10 mouse cellular contexts compared by ENCODE assay signal in the genomic region with DNA sequence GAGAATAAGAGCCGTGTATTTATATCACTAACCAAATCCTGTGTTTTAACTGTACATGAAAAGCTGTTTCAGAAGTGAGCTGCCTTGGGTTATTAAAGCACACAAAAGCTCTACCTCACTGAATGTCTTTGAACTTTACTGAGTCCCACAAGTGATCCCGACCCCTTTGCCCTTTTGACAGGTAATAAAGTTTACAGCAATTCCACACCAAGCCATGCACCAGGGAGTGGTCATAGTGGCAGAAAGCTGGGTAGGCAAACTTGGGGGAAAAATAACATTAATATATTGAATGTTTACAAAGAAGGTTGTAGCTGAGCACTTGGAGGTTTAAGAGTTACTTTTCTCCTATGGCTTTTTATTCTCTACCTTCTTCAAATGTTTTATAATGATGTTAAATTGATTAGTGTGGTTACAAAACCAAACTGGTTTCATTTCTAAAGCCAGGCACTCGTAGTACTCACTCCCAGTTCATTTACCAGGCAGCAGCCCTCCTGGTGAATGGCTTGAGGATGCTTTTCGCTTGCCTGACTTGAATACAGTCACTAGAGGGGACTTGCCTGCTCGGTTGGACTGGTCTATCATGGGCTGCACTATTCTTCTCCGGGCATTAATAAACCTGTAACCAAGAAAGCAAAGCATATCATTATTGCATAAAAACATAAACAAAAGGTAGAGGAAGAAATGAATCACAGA.
DNase-seq lines count a peak whose midpoint lies in the region; ATAC-seq lines count a peak whose summit lies in the region.
"Had no signal": no experiment of that assay in that cellular context is flagged by ENCODE, and none has a peak within 500 bp of the region (broad histone marks: within the 10 kb centered on the region; RNA-seq: fewer than 3 reads in every experiment).

No protein-coding gene starts in this region.

- peak; percentile 37 for ATAC-seq in kidney, embryonic 16.5 days (ENCODE audit: low FRiP score, low TSS enrichment)
- ATAC-seq in embryonic facial prominence, embryonic 11.5 days (replicated peaks; ENCODE audit: insufficient number of reproducible peaks, low FRiP score, low TSS enrichment, low read depth): no peak
- ATAC-seq in intestine, embryonic 14.5 days (replicated peaks; ENCODE audit: low FRiP score, low TSS enrichment, low read depth): peak; percentile 36; the same call in 1 of the 2 replicates
- peak; percentile 5; the same call in 1 of the 2 replicates for ATAC-seq in neural tube, embryonic 12.5 days (ENCODE audit: low FRiP score, low read depth)

- H3K4me2 ChIP-seq in kidney, embryonic 16.5 days (replicated peaks; ENCODE audit: low read depth, low read length): peak overlapping the region; percentile 16
- peak overlapping the region; percentile 10; the same call in 1 of the 2 replicates for H3K4me2 ChIP-seq in embryonic facial prominence, embryonic 11.5 days (ENCODE audit: low read depth, low read length)
- H3K4me2 ChIP-seq in intestine, embryonic 14.5 days (ENCODE audit: low read length): peak overlapping the region; percentile 38
- peak overlapping the region; percentile 45 for H3K4me2 ChIP-seq in neural tube, embryonic 12.5 days (replicated peaks)
- H3K4me2 ChIP-seq: embryonic facial prominence, embryonic 12.5 days; limb, embryonic 15.5 days had no signal

- no peak overlapping the region for H3K4me3 ChIP-seq in kidney, embryonic 16.5 days (ENCODE audit: low read length)
- H3K4me3 ChIP-seq in embryonic facial prominence, embryonic 11.5 days (ENCODE audit: low read depth, low read length): no peak overlapping the region
- H3K4me3 ChIP-seq in intestine, embryonic 14.5 days (ENCODE audit: low read depth, low read length): no peak overlapping the region
- no peak overlapping the region for H3K4me3 ChIP-seq in neural tube, embryonic 12.5 days
- H3K4me3 ChIP-seq: embryonic facial prominence, embryonic 12.5 days; limb, embryonic 15.5 days had no signal

- no peaks in the 10 kb centered on the region for H3K9me3 ChIP-seq in kidney, embryonic 16.5 days (ENCODE audit: low read length)
- H3K9me3 ChIP-seq in embryonic facial prominence, embryonic 11.5 days (replicated peaks; ENCODE audit: control insufficient read depth, low read length): no peaks in the 10 kb centered on the region
- H3K9me3 ChIP-seq in intestine, embryonic 14.5 days (ENCODE audit: control insufficient read depth, low read length): no peaks in the 10 kb centered on the region
- H3K9me3 ChIP-seq in neural tube, embryonic 12.5 days: no peaks in the 10 kb centered on the region
- H3K9me3 ChIP-seq: embryonic facial prominence, embryonic 12.5 days; limb, embryonic 15.5 days had no signal

- no peak for DNase-seq in kidney, postnatal 10 days
- DNase-seq in embryonic facial prominence, embryonic 11.5 days (ENCODE audit: low spot score): no peak
- peak; percentile 53 for DNase-seq in intestine, embryonic 14.5 days (ENCODE audit: low spot score)
- no peak for DNase-seq in adipocyte (ENCODE audit: low spot score)
- no peak for DNase-seq in layer of hippocampus, adult 8-10 months (ENCODE audit: low spot score in 2 of 2)
- DNase-seq: thymus, adult 2 months had no signal

- no peak overlapping the region for H3K9ac ChIP-seq in kidney, embryonic 16.5 days (replicated peaks; ENCODE audit: low read length)
- H3K9ac ChIP-seq in embryonic facial prominence, embryonic 11.5 days (replicated peaks; ENCODE audit: low read length): no peak overlapping the region
- H3K9ac ChIP-seq in intestine, embryonic 14.5 days (ENCODE audit: low read length): no peak overlapping the region
- no peak overlapping the region for H3K9ac ChIP-seq in neural tube, embryonic 12.5 days
- H3K9ac ChIP-seq: embryonic facial prominence, embryonic 12.5 days; limb, embryonic 15.5 days had no signal

- H3K27ac ChIP-seq in kidney, embryonic 16.5 days (ENCODE audit: low read length): peak overlapping the region; percentile 58
- H3K27ac ChIP-seq in embryonic facial prominence, embryonic 11.5 days (replicated peaks; ENCODE audit: low read depth, low read length): no peak overlapping the region
- peak overlapping the region; percentile 39 for H3K27ac ChIP-seq in intestine, embryonic 14.5 days (ENCODE audit: low read depth)
- H3K27ac ChIP-seq in neural tube, embryonic 12.5 days: peak overlapping the region; percentile 57
- H3K27ac ChIP-seq: embryonic facial prominence, embryonic 12.5 days; limb, embryonic 15.5 days had no signal

- WGBS in kidney, embryonic 16.5 days: 16% methylated on average over 6 of the region's 6 CpGs
- WGBS in embryonic facial prominence, embryonic 11.5 days: 39% methylated on average over 6 of the region's 6 CpGs
- WGBS in intestine, embryonic 14.5 days: 10% methylated on average over 6 of the region's 6 CpGs
- 4% methylated on average over 6 of the region's 6 CpGs for WGBS in neural tube, embryonic 12.5 days

- H3K36me3 ChIP-seq in kidney, embryonic 16.5 days (ENCODE audit: insufficient read depth, low read length): no peaks in the 10 kb centered on the region
- H3K36me3 ChIP-seq in embryonic facial prominence, embryonic 11.5 days (replicated peaks; ENCODE audit: control insufficient read depth, insufficient read depth, low read depth, low read length): no peaks in the 10 kb centered on the region
- H3K36me3 ChIP-seq in intestine, embryonic 14.5 days (ENCODE audit: control insufficient read depth, insufficient read depth, low read length): peaks cover 45% of the 10 kb centered on the region
- no peaks in the 10 kb centered on the region for H3K36me3 ChIP-seq in neural tube, embryonic 12.5 days
- H3K36me3 ChIP-seq: embryonic facial prominence, embryonic 12.5 days; limb, embryonic 15.5 days had no signal

- no peaks in the 10 kb centered on the region for H3K27me3 ChIP-seq in kidney, embryonic 16.5 days (ENCODE audit: insufficient read depth, low read length)
- no peaks in the 10 kb centered on the region for H3K27me3 ChIP-seq in embryonic facial prominence, embryonic 11.5 days (ENCODE audit: control insufficient read depth, insufficient read depth, low read length)
- no peaks in the 10 kb centered on the region for H3K27me3 ChIP-seq in intestine, embryonic 14.5 days (replicated peaks; ENCODE audit: control insufficient read depth, insufficient read depth, low read length)
- no peaks in the 10 kb centered on the region for H3K27me3 ChIP-seq in neural tube, embryonic 12.5 days (replicated peaks)
- H3K27me3 ChIP-seq: embryonic facial prominence, embryonic 12.5 days had no signal

- H3K4me1 ChIP-seq in kidney, embryonic 16.5 days (ENCODE audit: insufficient read depth, low read length): peaks cover 50% of the 10 kb centered on the region
- no peaks in the 10 kb centered on the region for H3K4me1 ChIP-seq in embryonic facial prominence, embryonic 11.5 days (ENCODE audit: control insufficient read depth, insufficient read depth, low read length)
- peaks cover 54% of the 10 kb centered on the region for H3K4me1 ChIP-seq in intestine, embryonic 14.5 days (replicated peaks; ENCODE audit: control insufficient read depth, insufficient read depth, low read length)
- peaks cover 73% of the 10 kb centered on the region for H3K4me1 ChIP-seq in neural tube, embryonic 12.5 days
